Mouse (Mus musculus): ENCODE measurements around the gene Cdkal1. TPM values are rescaled to one million over a fixed set of nuclear protein-coding genes. Genes with fewer than 3 reads are reported as not detected.

Gene Cdkal1
- total RNA-seq, 2 experiments from 2014 or later, result 27.0 to 48.2 TPM

DNA sequence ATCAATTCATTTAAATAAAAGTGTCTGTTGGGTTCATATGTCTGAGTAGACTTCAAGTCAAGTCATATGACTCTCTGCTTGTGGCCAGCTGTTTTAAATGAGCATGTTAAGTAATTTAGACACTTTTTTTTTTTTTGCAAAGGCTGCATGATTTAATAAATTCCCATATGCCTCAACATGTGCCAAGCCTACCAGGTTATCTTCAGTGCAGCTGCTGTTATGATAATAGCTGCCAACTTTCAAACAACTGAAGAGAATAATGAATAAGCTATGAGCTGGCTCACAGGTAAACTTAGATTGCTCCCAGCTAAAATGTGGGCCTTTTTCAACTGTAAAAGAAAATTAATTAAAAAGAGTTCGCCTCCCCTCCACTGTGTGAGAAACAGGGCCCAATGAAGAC lies 341.4 kb downstream of the Cdkal1 start:
- no peak for ATAC-seq (replicated peaks; ENCODE audit: poor library complexity)

DNA sequence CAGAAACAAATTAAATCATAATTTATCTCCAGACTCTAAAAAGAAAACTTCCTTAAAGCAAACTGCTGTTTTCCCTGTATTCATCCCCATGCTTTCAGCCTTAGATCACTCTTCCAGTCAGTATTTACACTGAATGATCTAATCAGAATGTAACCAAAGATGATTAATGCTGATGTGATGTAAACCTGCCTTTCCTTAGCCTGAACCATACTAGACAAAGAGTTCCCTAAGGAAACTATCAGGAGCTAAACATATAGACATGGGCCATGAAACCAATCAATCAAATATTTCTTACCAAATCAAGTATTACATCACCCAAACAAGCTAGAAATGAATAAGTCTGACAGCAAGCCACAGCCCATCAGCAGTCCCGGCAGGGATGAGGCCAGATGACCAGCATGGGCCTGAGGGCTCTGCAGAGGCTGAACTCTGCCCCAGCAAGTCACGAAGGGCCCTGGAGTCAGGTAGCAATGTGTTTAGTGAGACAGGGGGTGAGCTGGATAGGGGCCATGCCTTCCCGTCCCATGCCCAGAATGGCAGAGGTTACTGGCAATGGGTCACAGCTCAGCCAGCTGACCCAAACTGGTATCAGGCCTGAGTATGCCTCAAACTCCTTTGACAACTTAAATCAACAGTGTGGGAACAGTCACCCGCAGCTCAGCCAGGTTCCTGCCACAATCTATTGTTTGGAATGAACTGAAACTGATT lies 350.5 kb downstream of the Cdkal1 start:
- no peak for ATAC-seq (replicated peaks; ENCODE audit: poor library complexity)

GRCm38 (mm10) chr13:29503147-29504044 lies 352.1 kb downstream of the Cdkal1 start:
- no peak for ATAC-seq (replicated peaks; ENCODE audit: poor library complexity)

DNA sequence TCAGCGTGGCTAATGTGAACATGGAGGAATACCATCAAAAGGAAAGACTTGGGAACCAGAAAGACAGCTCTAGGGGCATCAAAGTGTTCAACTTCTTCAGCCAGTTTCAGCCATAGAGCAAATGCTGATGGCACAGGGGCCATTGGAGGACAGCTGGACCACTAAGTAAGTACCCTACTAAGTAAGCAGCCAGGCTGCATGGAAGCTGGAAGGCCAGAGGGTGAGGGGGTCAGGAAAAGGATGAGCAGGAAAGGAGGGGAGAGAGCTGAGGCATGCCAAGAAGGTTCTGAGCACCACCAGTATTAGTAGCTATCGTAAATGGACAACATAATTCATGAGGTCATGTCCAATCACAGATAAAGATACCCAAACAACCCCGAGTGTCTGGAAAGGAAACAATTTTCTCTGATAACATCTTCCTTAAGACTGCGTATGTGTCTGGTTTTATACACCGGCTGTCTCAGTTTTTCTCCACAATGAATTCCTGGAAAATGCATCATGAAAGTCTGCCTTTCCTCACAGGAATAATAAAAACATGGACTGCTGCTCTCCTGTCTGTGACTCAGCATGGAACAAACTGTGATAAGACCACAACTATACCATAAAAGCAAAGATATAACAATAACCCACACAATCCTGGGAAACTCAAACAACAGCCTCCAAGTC lies 352.9 kb downstream of the Cdkal1 start:
- no peak for ATAC-seq (replicated peaks; ENCODE audit: poor library complexity)

- no peak for ATAC-seq (replicated peaks; ENCODE audit: poor library complexity)
Observed at GRCm38 (mm10) chr13:29501173-29501572, 354.3 kb downstream of the Cdkal1 start.

DNA sequence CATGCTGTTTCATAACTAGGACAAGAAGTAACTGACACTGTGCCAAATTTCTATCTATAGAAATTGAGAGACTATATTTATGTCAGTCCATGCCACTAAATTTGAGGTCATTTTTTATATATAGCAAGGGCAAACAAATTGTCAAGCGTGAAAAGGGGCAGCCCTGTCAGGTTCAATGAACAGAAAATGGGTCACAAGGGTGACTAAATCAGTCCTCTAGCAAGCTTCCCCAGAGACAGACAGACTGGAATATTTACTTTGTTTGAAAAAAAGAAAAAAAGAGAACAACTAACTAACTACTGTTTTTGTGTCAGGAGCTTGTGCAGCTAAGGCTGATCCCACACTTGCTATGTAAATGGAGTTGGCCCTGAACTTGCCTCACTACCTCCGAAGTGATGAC lies 355.7 kb downstream of the Cdkal1 start:
- no peak for ATAC-seq (replicated peaks; ENCODE audit: poor library complexity)

GRCm38 (mm10) chr13:29497286-29497685 lies 358.2 kb downstream of the Cdkal1 start:
- no peak for ATAC-seq (replicated peaks; ENCODE audit: poor library complexity)

DNA sequence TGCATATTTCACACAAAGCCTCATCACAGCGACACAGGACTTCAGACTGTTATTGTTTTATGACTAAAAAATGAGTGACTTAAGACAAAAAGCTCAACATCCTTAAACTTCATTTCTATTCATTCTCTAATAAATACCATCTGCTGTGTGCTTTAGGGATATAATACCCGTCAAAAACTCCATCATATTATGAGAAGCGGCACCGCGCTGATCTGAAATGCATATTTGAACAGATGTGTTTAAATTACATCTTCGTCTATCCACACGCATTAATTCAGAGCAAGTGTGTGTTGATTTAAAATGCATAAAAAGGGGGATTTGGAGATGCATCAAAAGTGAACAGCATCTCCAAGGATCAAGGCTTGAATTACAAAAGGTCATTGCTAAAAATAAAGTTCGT lies 365.1 kb downstream of the Cdkal1 start:
- no peak for ATAC-seq (replicated peaks; ENCODE audit: poor library complexity)

- ATAC-seq (replicated peaks; ENCODE audit: poor library complexity), result no peak
Observed at GRCm38 (mm10) chr13:29489476-29489875, 366.0 kb downstream of the Cdkal1 start.

- no peak for ATAC-seq (replicated peaks; ENCODE audit: poor library complexity)
Observed at GRCm38 (mm10) chr13:29486709-29487108, 368.8 kb downstream of the Cdkal1 start.

DNA sequence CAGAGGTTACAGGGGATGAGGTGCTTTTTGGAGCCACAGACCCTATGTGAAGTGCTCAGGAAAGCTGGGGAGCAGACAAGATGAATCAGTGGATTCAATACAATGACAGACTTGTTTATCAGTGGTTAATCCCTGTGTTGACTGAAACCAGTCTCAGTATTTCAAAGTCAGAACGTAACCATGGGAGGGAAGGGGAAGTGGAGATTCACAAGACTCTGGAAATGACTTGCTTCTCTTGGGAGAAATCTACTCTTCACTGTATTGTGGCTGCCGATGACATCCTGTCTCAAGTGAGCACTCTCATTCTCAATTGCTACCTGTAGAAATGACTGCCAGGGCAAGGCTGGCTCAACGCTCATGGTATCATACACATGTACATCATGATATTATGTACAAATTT lies 371.5 kb downstream of the Cdkal1 start:
- no peak for ATAC-seq (replicated peaks; ENCODE audit: poor library complexity)

GRCm38 (mm10) chr13:29482147-29482863 lies 373.2 kb downstream of the Cdkal1 start:
- no peak for ATAC-seq (replicated peaks; ENCODE audit: poor library complexity)

DNA sequence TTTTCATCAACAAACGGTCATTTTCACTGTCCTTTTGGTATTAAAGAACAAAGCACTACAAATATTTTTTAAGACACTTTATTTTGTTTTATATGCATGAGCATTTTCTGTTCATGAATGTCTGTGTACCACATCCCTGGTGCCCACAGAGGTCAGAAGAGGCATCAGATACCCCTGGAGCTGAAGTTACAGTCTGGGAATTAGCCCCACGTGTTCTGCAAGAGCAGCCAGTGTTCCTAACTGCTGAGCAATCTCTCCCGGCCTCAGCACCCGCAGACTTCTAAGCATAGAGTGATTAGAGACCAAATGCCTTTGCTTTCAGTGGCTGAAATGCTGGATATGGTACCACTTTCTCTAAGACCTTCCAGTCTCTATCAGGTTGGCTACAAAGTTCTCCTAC lies 379.1 kb downstream of the Cdkal1 start:
- no peak for ATAC-seq (replicated peaks; ENCODE audit: poor library complexity)

DNA sequence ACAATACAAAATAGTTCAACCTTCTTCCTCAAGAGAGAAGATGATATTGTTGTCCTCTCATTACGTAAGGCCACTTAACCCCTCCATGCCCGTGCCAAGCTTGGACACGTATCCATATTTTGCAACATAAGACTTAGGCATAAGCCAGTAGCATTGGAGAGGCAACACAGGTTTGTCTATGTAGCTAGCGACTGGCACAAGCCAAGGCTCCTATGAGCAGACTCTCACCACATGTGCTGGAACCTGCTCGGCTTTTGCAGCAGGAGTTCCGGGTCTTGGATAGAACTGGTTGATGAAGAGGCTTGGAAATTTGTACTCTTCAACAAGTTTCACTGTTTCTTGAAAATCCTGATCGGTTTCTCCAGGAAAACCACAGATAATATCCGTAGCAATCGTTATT lies 381.2 kb downstream of the Cdkal1 start:
- no peak for ATAC-seq (replicated peaks; ENCODE audit: poor library complexity)

- ATAC-seq (replicated peaks; ENCODE audit: poor library complexity), result no peak
Observed at GRCm38 (mm10) chr13:29473779-29474178, 381.7 kb downstream of the Cdkal1 start.

- no peak for ATAC-seq (replicated peaks; ENCODE audit: poor library complexity)
Observed at GRCm38 (mm10) chr13:29462271-29462670, 393.2 kb downstream of the Cdkal1 start.

GRCm38 (mm10) chr13:29460741-29461140 lies 394.7 kb downstream of the Cdkal1 start:
- no peak for ATAC-seq (replicated peaks; ENCODE audit: poor library complexity)

- peak; percentile 94 for ATAC-seq (replicated peaks; ENCODE audit: poor library complexity)
Observed at GRCm38 (mm10) chr13:29458385-29458784, 397.1 kb downstream of the Cdkal1 start.

DNA sequence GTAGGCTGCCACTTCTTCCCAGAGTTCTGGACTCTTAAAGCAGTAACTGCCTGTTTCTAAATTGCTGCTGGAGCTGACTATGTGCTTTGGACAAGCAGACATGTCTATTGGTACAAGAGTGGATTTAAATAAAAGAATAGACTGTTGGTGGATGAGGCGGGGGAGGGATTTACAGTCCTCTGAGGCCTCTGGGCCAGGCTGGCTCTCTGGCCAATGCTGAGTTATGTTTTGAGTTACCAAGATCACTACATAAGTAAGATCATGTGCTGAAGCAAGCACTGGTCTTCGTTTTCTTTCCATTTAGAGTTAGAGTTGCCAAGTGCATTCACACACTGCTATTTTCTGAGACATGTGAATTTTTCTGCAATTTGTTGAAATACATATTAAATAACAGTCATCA lies 418.4 kb downstream of the Cdkal1 start:
- no peak for ATAC-seq (replicated peaks; ENCODE audit: poor library complexity)

GRCm38 (mm10) chr13:29434726-29435125 lies 420.7 kb downstream of the Cdkal1 start:
- ATAC-seq (replicated peaks; ENCODE audit: poor library complexity), result no peak

DNA sequence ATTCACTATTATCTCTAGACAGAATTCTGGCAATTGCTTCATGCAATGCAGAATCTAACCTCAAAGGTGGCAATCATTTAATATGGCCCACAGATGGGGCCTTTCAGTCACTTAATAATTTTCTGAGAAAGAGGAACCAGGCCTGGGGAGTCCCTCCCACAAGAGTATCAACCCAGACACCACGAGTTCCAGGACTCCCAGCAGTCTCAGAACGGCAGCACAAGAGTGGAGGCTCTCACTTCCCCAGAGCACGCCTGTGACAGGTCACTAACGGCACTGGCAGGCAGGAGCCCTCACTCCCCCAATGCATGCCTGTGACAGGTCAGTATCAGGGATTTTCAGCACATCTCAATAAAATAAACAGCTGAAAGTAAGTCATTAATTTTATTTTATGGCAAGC lies 424.6 kb downstream of the Cdkal1 start:
- peak; percentile 98 for ATAC-seq (replicated peaks; ENCODE audit: poor library complexity)

All from megakaryocyte progenitor cell, adult 5-6 weeks (primary cell).